ENCODE assay signal across 15 mouse cellular contexts in genomic region chr4:119915069-119915468, GRCm38 (mm10).
"Had no signal": no experiment of that assay in that cellular context is flagged by ENCODE, and none has a peak within 500 bp of the region (broad histone marks: within the 10 kb centered on the region; RNA-seq: fewer than 3 reads in every experiment).

No protein-coding gene starts in this region.

- DNase-seq: kidney, adult 18-20 months; kidney, adult 9 months; kidney, postnatal 14 days; liver, postnatal 0 days; lung, embryonic 14.5 days; thymus, adult 18-20 months; thymus, postnatal 14 days had no signal

- H3K4me3 ChIP-seq: limb, embryonic 12.5 days; limb, embryonic 15.5 days; midbrain, embryonic 13.5 days had no signal

- H3K9me3 ChIP-seq: limb, embryonic 12.5 days; limb, embryonic 15.5 days; midbrain, embryonic 13.5 days had no signal

- H3K27ac ChIP-seq: limb, embryonic 12.5 days; limb, embryonic 15.5 days; liver, embryonic 14.5 days; macrophage; midbrain, embryonic 13.5 days; stomach, postnatal 0 days had no signal

- H3K27me3 ChIP-seq: limb, embryonic 12.5 days; limb, embryonic 15.5 days; midbrain, embryonic 13.5 days had no signal

- H3K9ac ChIP-seq: limb, embryonic 12.5 days; limb, embryonic 15.5 days; liver, embryonic 14.5 days; liver, postnatal 0 days; lung, embryonic 14.5 days; midbrain, embryonic 13.5 days had no signal

- H3K4me1 ChIP-seq: limb, embryonic 12.5 days; limb, embryonic 15.5 days had no signal

- ATAC-seq: liver, postnatal 0 days; lung, postnatal 0 days had no signal

- H3K36me3 ChIP-seq: limb, embryonic 12.5 days; limb, embryonic 15.5 days; midbrain, embryonic 13.5 days had no signal

- H3K4me2 ChIP-seq: limb, embryonic 12.5 days; limb, embryonic 15.5 days; liver, embryonic 11.5 days; lung, embryonic 14.5 days; midbrain, embryonic 13.5 days had no signal
